Mouse (Mus musculus): ENCODE measurements around the gene Apeh.
A peak's percentile ranks its signal among the peaks of the same experiment; 100 is the strongest.

The Apeh gene

GRCm38 (mm10) chr9:108080168-108080567 lies 14.2 kb downstream of the Apeh start, which contains the start of gene Mst1:
Gene Mst1, plus strand, starts transcription at chr9:108080436.
- no peak for DNase-seq (ENCODE audit: extremely low spot score)

DNA sequence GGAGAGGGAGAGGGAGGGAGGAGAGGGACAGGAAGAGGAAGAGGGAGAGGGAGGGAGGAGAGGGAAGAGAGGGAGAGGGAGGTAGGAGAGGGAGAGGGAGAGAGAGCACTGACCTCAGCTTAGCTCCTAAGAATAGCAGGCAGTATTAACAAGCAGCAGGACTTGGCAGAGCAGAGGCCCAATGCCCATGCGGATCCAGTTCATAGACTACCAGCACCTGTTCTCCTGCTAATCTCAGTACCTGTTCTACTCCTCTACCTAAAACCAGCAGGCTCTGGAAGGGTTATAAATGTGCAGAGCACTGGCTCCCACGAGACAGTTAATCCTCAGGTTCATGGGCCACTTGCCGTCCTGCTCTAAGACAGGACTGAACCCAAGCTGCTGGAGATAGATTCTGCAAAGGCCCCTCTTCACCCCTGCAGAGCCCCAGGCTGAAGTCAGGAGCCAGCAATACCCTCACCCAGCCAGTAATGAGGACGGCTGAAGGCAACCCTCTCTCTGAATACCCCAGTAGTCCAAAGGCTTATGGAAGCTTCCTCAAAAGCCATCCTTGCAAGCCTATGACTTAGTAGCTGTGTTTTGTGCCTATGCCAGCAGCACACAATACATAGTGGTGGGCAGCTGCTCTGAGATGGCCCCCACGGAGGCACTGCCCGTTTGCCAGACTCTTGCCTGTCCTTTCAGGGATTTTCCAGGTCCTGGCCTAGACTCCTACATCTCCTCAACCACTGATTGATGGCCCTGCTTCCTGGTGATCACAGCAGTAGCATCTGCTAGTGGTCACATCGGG lies 21.1 kb downstream of the Apeh start:
- DNase-seq (ENCODE audit: extremely low spot score) = no peak

GRCm38 (mm10) chr9:108072481-108072924 lies 21.9 kb downstream of the Apeh start:
- no peak for DNase-seq (ENCODE audit: extremely low spot score)

GRCm38 (mm10) chr9:108071801-108072200 lies 22.6 kb downstream of the Apeh start:
- no peak for DNase-seq (ENCODE audit: extremely low spot score)

- no peak for DNase-seq (ENCODE audit: extremely low spot score)
These were observed 24.9 kb downstream of the Apeh start for GRCm38 (mm10) chr9:108069529-108069928.

DNA sequence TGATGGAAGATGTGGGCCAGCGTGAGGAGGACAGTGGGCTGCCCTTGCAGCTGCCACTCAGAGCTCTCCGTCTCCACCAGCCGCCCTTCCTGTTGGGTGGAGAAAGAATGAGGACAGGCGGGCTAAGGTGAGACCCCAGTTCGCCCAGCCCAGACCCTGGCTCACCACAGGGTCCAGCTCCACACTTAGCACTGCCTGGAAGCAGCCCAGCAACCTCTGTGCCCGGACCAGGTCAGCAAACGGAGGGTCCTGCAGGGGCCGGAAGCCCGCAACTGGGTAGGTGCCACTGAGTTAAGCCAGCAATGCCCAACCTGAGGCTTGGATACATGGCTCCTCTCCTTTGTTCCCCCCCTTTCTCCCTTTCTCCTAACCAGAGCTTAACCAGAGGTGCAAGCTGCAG lies 25.4 kb downstream of the Apeh start:
- no peak for DNase-seq (ENCODE audit: extremely low spot score)

- DNase-seq (ENCODE audit: extremely low spot score) = peak; percentile 83
These were observed 26.5 kb downstream of the Apeh start for GRCm38 (mm10) chr9:108067900-108068299.

DNA sequence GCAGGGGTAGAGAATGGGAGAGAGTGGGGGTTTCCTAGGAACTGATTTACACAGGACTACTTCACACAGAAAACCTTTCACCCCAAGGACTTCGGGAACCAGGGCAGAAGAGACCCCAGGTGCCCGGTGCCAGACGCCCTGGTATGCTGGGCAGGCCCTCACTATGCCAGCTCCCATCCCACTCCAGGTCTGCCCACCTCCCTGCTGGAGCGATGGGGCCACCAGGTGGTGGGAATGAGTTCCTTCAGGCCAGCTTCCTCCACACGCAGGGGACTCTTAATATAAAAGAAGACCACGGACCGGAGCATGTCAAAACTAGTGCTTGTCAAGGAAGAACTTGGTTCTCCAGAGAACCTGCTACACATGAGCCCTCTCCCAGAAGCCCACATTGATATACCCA lies 27.2 kb downstream of the Apeh start:
- DNase-seq (ENCODE audit: extremely low spot score) = no peak

DNA sequence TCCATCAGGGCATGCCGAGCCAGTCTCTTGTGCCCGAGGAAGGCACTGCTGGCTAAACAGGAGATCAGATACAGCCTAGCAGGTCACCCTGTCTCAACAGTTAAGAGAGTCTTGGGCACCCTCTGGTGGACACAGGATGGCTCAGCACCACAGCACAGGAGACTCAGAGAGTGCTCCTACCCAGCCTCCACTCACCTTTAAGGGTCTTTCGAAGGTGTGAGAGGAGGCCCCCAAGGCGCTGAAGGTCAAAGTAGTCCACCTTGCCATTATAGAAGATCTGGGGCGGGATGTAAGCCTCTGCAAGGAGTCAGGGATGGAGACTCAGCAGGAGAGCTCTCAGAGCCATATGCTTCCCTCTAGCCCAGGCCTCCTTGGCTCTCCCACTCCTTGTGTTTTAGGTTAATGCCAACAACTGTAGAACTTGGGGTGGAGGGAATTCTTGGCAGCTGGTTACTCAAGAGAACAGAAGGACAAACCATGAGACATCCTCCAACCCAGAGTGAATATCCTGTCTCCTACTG lies 28.9 kb downstream of the Apeh start:
- DNase-seq (ENCODE audit: extremely low spot score) = peak; percentile 45

GRCm38 (mm10) chr9:108063361-108063760 lies 31.0 kb downstream of the Apeh start:
- DNase-seq (ENCODE audit: extremely low spot score) = no peak

GRCm38 (mm10) chr9:108062142-108062541 lies 32.3 kb downstream of the Apeh start:
- DNase-seq (ENCODE audit: extremely low spot score) = no peak

- no peak for DNase-seq (ENCODE audit: extremely low spot score)
These were observed 36.1 kb downstream of the Apeh start for GRCm38 (mm10) chr9:108058291-108058690.

DNA sequence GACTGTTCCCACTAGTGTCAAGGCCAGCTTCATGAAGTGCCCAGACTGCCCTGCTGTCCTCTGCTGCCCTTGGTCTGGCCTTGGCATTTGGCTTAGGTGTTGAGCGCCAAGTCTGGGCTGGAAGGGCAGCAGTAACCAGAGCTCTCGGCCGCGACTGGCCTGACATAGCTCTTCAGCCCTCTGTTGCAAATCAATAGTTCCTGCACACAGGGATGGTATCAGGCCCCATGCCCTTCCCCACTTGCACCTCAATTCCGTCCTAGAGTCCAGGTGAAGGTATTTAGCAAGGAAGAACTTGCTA lies 37.2 kb downstream of the Apeh start:
- no peak for DNase-seq (ENCODE audit: extremely low spot score)

- DNase-seq (ENCODE audit: extremely low spot score) = no peak
These were observed 37.8 kb downstream of the Apeh start for GRCm38 (mm10) chr9:108056361-108057261.

GRCm38 (mm10) chr9:108055661-108056237 lies 38.7 kb downstream of the Apeh start:
- no peak for DNase-seq (ENCODE audit: extremely low spot score)

GRCm38 (mm10) chr9:108055061-108055460 lies 39.3 kb downstream of the Apeh start:
- DNase-seq (ENCODE audit: extremely low spot score) = no peak

- DNase-seq (ENCODE audit: extremely low spot score) = no peak
These were observed 39.9 kb downstream of the Apeh start for GRCm38 (mm10) chr9:108054331-108055040.

GRCm38 (mm10) chr9:108053665-108054225 lies 40.7 kb downstream of the Apeh start:
- no peak for DNase-seq (ENCODE audit: extremely low spot score)

GRCm38 (mm10) chr9:108052885-108053664 lies 41.3 kb downstream of the Apeh start, which contains the start of gene Amigo3:
Gene Amigo3, plus strand, starts transcription at chr9:108053159.
- peak; percentile 93 for DNase-seq (ENCODE audit: extremely low spot score)

- no peak for DNase-seq (ENCODE audit: extremely low spot score)
These were observed 42.0 kb downstream of the Apeh start for GRCm38 (mm10) chr9:108052411-108052810.

GRCm38 (mm10) chr9:108051931-108052220 lies 42.5 kb downstream of the Apeh start:
- no peak for DNase-seq (ENCODE audit: extremely low spot score)
